Mouse (Mus musculus) gastrocnemius, adult 2 months (tissue): ENCODE data around the gene Cdh15. TPM values are rescaled to one million over a fixed set of nuclear protein-coding genes. Genes with fewer than 3 reads are reported as not detected.

ENCODE experiments used
- DNase-seq: peaks from one replicate; pipeline ENCODE4 v3.0.0; 2022
- H3K27ac ChIP-seq: fragments of 200-600 bp; 2 replicates; pipeline ENCODE4 v1.8.1; 2022; ENCODE audit warnings: mild to moderate bottlenecking
- H3K4me3 ChIP-seq: fragments of 200-600 bp; 2 replicates; pipeline ENCODE4 v1.8.1; 2022; ENCODE audit warnings: mild to moderate bottlenecking, moderate library complexity
- CTCF ChIP-seq: fragments of 200-600 bp; IDR thresholded peaks from 2 replicates; pipeline ENCODE4 v1.8.1; 2022; ENCODE audit warnings: antibody characterized with exemption, mild to moderate bottlenecking, moderate library complexity
- intact Hi-C: fragments of 180-260 bp; cut with DNase I; formaldehyde crosslinking; loops from one replicate; pipeline ENCODE4 v1.15.1; 2025
- long read RNA-seq, 2 experiments: library from polyadenylated mRNA; stranded (forward); transcript quantifications; one replicate each; pipeline ENCODE4 v2.0.0; 2021
- total RNA-seq, 2 experiments: library from RNA; stranded (reverse); gene quantifications; 2 replicates each; pipeline ENCODE4 v1.2.3; 2021

The Cdh15 gene
- 10 to 100 TPM; 19.0 to 22.8 TPM for total RNA-seq
- long read RNA-seq, experiment 1, transcript Cdh15-201 (14 exons, 3,251 nt): major isoform, 37 of 41 reads
- long read RNA-seq, experiment 1, partial matches to known transcripts: 4 of 41 reads
- long read RNA-seq, experiment 1, other reads (novel, unspliced or antisense): 0 of 41 reads
- long read RNA-seq, experiment 2, transcript Cdh15-201 (14 exons, 3,251 nt): major isoform, 48 of 54 reads
- long read RNA-seq, experiment 2, partial matches to known transcripts: 6 of 54 reads
- long read RNA-seq, experiment 2, other reads (novel, unspliced or antisense): 0 of 54 reads

- Histone ChIP-seq H3K4me3 (peak within 1 kb of the TSS; percentile 79), H3K27ac (peak within 1 kb of the TSS; percentile 92)
- intact Hi-C loops: no loop called here
- no peak for TF ChIP-seq CTCF
- peak; percentile 92 for DNase-seq
Measured at GRCm38 (mm10) chr8:122847829-122848561, at the start of gene Cdh15. TSS of gene Cdh15 (plus strand) at chr8:122847966.

GRCm38 (mm10) chr8:122803906-122804761 is 43.6 kb upstream of the Cdh15 start:
- Histone ChIP-seq H3K27ac (no peak overlapping the region), H3K4me3 (no peak overlapping the region)
- no peak for TF ChIP-seq CTCF
- intact Hi-C loops: no loop called here
- DNase-seq: no peak

GRCm38 (mm10) chr8:122805349-122805748 is 42.4 kb upstream of the Cdh15 start:
- no peak overlapping the region for H3K27ac ChIP-seq
- no peak for DNase-seq
- no peak overlapping the region for H3K4me3 ChIP-seq
- TF ChIP-seq CTCF: no peak
- intact Hi-C loops: no loop called here

GRCm38 (mm10) chr8:122806956-122807538 is 40.7 kb upstream of the Cdh15 start:
- Histone ChIP-seq H3K27ac (no peak overlapping the region), H3K4me3 (no peak overlapping the region)
- intact Hi-C loops: no loop called here
- TF ChIP-seq CTCF: no peak
- no peak for DNase-seq

- DNase-seq: peak; percentile 52
- Histone ChIP-seq H3K4me3 (no peak overlapping the region), H3K27ac (no peak overlapping the region)
- no peak for TF ChIP-seq CTCF
- intact Hi-C loops: no loop called here
Measured at GRCm38 (mm10) chr8:122807907-122808306, 39.9 kb upstream of the Cdh15 start.

- Histone ChIP-seq H3K27ac (no peak overlapping the region), H3K4me3 (no peak overlapping the region)
- TF ChIP-seq CTCF: peak; percentile 23; the same call in 1 of the 2 replicates
- peak; percentile 56 for DNase-seq
- intact Hi-C loops: loop anchor here (5.0 kb wide), 1 partner anchor 193 kb away; no protein-coding TSS in a partner anchor
Measured at GRCm38 (mm10) chr8:122810376-122810775, 37.4 kb upstream of the Cdh15 start.

- DNase-seq: no peak
- H3K4me3 ChIP-seq: no peak overlapping the region
- H3K27ac ChIP-seq: no peak overlapping the region
- no peak for TF ChIP-seq CTCF
- intact Hi-C loops: loop anchor here (5.0 kb wide), 1 partner anchor 195 kb away; no protein-coding TSS in a partner anchor
Measured at GRCm38 (mm10) chr8:122811870-122812494, 35.8 kb upstream of the Cdh15 start.

- DNase-seq: no peak
- intact Hi-C loops: loop anchor here (5.0 kb wide), 1 partner anchor 195 kb away; no protein-coding TSS in a partner anchor
- TF ChIP-seq CTCF: peak; percentile 39; the same call in 1 of the 2 replicates
- H3K4me3 ChIP-seq: no peak overlapping the region
- H3K27ac ChIP-seq: no peak overlapping the region
Measured at GRCm38 (mm10) chr8:122812610-122813250, 35.0 kb upstream of the Cdh15 start.

- Histone ChIP-seq H3K4me3 (no peak overlapping the region), H3K27ac (no peak overlapping the region)
- DNase-seq: no peak
- TF ChIP-seq CTCF: no peak
- intact Hi-C loops: loop anchor here (5.0 kb wide), 1 partner anchor 197 kb away; no protein-coding TSS in a partner anchor
Measured at GRCm38 (mm10) chr8:122814608-122815007, 33.2 kb upstream of the Cdh15 start.

- no peak for TF ChIP-seq CTCF
- intact Hi-C loops: no loop called here
- H3K27ac ChIP-seq: no peak overlapping the region
- DNase-seq: no peak
- H3K4me3 ChIP-seq: no peak overlapping the region
Measured at GRCm38 (mm10) chr8:122816965-122817364, 30.8 kb upstream of the Cdh15 start.

GRCm38 (mm10) chr8:122817724-122818496 is 29.9 kb upstream of the Cdh15 start:
- intact Hi-C loops: no loop called here
- Histone ChIP-seq H3K27ac (no peak overlapping the region), H3K4me3 (no peak overlapping the region)
- DNase-seq: no peak
- TF ChIP-seq CTCF: no peak
